Mouse (Mus musculus) layer of hippocampus, adult 18-20 months (tissue): ENCODE measurements at regions not wholly inside any gene's neighbourhood (a gene's known extent, or its start where the extent isn't known, plus 50 kb on each side); places are given as distances from the start of the nearest gene placed in this dataset.
"Not testable (repeated sequence)": the region's sequence is repeated elsewhere in the genome, so short reads cannot be mapped to it uniquely, and the experiment has no call there.

Source experiments
- DNase-seq, 2 experiments: peaks; one replicate each; pipeline ENCODE4 v3.0.0; 2022; ENCODE audit warnings: low spot score in 2 of 2

DNA sequence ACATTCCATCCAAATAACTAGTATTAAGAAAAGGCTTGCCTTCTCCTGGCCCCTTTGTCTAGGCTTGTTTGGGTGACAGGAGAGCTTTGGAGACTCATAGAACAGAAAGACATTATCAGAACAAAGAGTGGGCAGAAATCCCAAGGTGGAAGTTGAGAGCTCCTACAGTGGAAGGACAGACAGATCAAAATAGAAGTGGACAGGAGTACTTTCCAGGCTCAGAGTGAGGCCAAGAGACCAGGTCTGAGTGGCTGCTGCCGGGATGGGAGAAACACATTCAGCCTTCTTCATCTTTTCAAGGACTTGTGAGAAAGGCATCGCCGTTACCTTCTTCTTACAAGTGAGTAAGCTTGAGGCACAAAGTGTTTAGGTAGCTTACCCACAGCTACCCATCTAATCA, 197.5 kb downstream of the Fam43a start:
- no peak for DNase-seq

DNA sequence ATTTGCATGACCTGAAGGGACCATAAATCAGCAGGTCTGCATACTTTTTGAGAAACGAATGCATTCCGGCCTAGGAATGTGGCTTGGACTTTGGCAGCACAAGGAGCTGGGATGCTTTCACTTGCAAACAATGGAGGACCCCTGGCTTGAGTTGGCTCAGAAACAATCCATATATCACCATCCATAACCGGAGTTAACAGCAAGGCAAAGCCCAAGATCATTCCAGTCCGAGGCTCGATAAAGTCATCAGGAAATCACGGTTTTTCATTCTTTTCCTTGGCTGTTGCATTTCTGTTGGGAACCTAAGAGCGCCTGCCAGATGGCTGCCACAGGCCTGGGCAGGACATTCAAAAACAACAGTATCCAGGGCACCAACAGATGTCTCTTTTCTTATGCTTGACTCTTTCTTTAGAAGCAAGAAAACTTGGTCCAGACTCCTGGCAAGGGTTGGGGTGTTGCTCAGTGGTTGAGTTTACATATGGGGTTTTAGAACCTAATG, 198.5 kb downstream of the Fam43a start:
- no peak for DNase-seq

GRCm38 (mm10) chr16:30798536-30798935, 199.0 kb downstream of the Fam43a start:
- no peak for DNase-seq

GRCm38 (mm10) chr16:30799699-30800483, 200.4 kb downstream of the Fam43a start:
- DNase-seq, result no peak

DNA sequence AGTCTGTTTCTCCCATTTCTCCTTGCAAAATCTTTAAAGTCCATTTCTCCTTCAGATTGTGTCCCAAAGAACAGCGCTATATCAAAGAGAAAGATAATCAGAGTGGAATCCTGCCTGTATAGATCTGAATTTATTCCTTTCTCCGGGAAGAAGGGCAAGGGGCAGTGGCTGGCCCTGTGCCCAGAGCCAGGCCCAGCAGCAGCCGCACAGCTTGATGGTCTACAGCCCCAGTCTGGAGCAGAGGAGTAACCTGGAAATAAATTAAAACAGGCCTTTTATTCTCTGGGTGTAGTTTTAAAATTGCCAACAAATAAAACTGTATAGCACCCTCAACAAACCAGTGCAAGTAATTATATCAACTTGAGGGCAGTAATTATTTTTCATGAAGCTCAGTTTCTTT, 204.5 kb downstream of the Fam43a start:
- DNase-seq, result no peak

- DNase-seq, result not testable (repeated sequence)
These were observed 206.7 kb downstream of the Fam43a start for GRCm38 (mm10) chr16:30806206-30806605.

DNA sequence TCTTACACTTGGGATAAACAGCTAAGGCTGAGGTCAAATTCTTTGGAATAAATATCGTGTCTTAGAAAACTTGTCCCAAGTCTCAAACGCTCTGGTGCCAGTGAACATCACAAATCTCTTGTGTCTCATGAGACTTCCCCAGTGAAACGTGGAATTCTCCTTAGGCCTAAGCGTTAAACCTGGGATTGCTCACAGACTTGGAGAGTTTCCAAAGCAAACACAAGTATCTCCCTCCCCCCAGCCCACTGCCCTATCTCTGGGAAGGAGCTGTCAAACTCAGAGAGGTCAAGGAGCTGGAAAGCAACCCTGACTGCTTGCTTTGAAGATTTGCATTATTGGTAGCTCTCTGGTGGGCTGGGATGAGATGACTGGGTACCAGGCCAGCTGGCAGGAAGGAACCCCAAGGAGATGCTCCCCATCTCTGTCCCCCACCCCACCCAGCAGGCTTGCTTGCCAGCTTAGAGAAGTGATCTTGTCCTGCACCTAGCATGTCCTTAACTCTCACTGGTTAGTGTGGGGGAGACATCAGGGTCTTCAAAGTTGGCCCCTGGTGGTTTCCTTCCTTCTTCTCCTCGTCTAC, 219.1 kb downstream of the Fam43a start:
- DNase-seq, result no peak

DNA sequence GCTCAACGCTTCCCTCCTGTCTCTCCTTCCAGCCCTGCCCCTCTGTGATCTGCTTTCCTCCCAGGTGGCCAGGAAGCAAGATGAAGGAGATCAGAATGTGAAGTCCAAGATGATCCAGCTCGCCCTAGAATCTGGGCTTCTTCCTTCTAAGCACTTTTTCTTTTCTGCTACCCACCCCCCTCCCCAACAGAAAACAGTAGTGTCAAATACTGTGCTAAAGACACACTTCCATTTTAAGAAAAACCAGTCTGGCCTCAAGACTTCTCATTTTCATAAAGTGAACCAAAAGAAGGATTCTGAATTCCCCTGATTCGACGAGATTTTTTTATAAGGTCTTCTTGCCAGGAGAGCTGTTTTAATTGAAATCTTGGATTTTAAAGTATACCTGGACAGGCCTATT, 219.8 kb downstream of the Fam43a start:
- no peak for DNase-seq

- no peak for DNase-seq
These were observed 220.7 kb downstream of the Fam43a start for GRCm38 (mm10) chr16:30820234-30820633.

GRCm38 (mm10) chr16:30820761-30821160, 221.2 kb downstream of the Fam43a start:
- DNase-seq, result no peak

- no peak for DNase-seq
These were observed 221.8 kb downstream of the Fam43a start for GRCm38 (mm10) chr16:30821191-30821910.

DNA sequence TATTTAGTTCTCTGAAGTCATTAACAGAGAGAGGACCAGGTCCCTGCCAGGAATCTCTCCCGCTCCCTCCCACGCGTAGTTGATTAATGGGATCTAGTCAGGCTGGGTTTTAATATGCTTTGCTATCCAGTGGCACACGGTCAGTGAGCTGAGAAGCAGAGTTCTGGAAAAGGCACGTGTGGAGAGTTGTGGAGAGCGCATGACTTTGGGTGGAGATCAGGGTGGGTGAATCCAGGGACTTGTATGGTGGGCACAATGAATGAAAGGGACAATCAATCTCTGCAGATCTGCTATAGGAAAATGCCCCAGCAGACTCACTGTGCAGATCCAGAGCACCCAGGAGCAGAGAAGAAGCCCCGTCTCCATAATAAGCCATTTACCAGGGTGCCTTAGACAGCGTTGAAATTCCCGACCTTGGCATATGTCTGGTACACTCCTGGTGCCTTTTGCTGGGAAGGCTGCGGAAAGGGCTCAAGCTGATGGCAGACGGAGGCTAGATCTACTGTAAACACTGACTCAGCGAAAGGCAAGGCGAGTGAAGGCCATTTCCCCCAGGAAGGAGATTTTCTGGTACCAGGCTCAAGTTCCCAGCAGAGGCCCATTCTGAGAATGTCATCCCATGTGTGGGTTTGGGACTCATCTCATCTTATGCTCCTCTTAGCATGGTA, 222.5 kb downstream of the Fam43a start:
- DNase-seq, result peak in 1 of 2 experiments; percentile 37

DNA sequence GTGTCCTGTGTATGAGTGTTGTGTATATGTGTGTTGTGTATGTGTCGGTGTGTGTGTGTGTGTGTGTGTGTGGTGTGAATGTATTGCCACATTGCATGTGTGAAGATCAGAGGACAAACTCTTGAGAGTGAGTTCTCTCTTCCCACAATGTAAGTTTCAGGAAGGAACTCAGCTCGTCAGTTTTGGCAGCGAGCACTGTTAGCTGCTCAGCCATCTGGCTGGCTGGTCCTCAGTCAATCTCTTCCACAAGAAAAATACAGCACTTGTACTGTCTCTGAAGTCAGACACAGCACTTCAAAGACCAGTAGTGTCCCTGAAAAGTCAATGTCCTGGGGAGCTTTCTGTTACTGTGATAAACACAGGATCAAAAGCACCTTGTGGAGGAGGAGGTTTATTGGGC, 226.6 kb downstream of the Fam43a start:
- DNase-seq, result peak; percentile 55 to 69

- DNase-seq, result no peak
These were observed 228.5 kb downstream of the Fam43a start for GRCm38 (mm10) chr16:30827901-30828608.

DNA sequence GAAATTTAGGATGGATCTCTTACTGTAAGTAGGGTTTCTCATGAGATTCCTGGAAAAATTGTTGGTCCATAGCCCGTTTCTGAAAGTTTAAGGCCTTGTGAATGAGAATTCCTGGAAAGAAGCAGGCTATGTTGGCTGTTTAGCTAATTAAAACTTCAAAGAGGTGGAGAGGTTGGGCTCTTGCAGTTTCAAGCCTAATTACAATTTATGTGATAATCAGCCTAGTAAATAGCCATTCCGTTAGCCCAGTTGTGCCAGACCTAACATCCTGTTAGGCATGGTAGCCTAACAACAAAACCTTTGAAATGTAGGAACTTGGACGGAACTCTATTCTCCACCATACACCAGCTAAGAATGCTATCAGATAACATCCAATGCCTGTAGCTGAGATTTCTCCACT, 235.0 kb downstream of the Fam43a start:
- no peak for DNase-seq

DNA sequence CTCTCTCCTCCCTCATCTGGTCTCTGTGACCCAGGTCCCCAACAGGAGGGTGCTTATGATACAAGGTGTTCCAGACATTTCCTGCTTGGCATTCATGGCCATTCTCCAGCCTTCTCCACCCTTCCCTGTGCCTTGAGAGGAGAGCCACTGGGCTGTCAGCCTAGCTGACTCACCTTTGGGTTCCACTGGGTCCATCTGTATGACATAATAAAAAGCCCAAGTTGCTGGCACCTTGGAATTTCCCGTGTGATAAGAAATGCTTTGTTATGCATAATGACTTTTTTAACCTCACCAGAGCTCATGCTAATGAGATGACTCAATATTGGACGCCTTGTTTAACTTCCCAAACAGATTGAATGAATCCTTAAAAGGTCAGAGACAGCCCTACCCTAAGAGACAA, 236.2 kb downstream of the Fam43a start:
- DNase-seq, result no peak

DNA sequence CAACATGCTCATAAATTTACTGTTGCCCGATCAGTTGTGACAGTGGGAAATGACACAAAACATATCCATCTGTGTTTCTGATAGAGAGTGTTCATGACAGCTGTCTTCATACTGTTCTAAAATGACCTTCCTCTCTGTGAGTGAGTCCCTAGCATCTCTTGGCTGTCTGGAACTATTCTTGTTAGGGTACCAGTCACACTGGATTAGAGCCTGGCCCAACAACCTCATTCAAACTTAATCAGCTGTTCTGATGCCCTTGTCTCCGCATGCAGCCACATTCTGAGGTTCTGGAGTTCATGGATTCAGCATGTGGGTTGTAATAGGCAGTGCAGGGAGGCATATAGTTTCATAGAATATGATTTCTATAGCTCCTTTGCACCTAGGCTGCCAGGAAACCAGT, 238.4 kb downstream of the Xxylt1 start:
- no peak for DNase-seq

- no peak for DNase-seq
These were observed 228.6 kb downstream of the Xxylt1 start for GRCm38 (mm10) chr16:30852595-30852994.

- DNase-seq, result no peak
These were observed 226.5 kb downstream of the Xxylt1 start for GRCm38 (mm10) chr16:30854716-30855115.

DNA sequence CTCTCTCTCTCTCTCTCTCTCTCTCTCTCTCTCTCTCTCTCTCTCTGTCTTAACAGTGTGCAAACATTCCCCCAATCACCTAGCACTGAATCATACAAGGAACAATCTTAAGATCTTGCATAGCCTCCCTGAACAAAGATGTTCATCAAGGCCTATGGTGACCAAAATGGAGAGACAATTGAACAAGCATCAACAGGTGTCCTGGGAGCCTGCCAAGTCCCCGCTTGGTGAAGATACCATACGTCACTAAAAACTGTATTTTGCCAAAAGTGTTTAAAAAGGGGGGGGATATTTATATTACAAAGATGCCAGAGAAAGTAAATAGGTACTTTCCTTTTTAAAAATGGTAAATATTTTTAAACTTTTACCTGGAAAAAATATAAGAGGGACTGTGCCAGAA, 223.6 kb downstream of the Xxylt1 start:
- DNase-seq, result no peak
